ENCODE assay signal across 8 mouse cellular contexts in the genomic region with DNA sequence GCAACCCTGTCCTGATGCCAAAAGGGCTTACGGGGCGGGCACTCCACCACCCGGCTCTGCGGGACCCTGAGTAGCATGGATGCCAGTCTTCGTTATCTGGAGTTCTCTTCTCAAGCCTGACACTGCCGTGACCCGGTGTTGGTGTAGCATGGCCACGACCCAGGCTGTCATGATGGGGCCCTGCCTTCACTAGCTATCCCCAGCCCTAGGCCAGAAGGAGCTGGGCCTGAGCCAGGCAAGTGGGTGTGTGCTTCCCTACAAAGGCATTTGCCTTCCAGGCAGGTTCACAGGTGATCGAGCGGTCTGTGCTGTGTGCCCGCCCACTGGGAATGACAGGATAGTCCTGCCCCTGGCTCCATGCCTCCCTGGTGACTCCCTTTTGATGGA. TPM values are rescaled to one million over a fixed set of nuclear protein-coding genes. Genes with fewer than 3 reads are reported as not detected.
A peak's percentile ranks its signal among the peaks of the same experiment; 100 is the strongest.
DNase-seq lines count a peak whose midpoint lies in the region; ATAC-seq and TF ChIP-seq lines count a peak whose summit lies in the region.

No protein-coding gene starts in this region.

- peak overlapping the region; percentile 65 for H3K4me3 ChIP-seq in liver, adult 2 months (ENCODE audit: insufficient read depth, low read depth, low read length)
- H3K4me3 ChIP-seq in intestine, embryonic 14.5 days (ENCODE audit: low read depth, low read length) = peak overlapping the region; percentile 85
- H3K4me3 ChIP-seq in liver, embryonic 13.5 days (replicated peaks) = peak overlapping the region; percentile 66
- peak overlapping the region; percentile 83 for H3K4me3 ChIP-seq in midbrain, postnatal 0 days (ENCODE audit: low read depth, low read length)

- H3K79me2 ChIP-seq in liver, adult 2 months (ENCODE audit: control insufficient read depth, insufficient read depth, low read length) = no peaks in the 10 kb centered on the region

- DNase-seq in liver, adult 2 months (ENCODE audit: extremely low read depth, low read depth, low spot score) = peak; percentile 8
- DNase-seq in liver = no peak
- peak; percentile 82 for DNase-seq in cerebellum, adult 11 months
- peak; percentile 39 for DNase-seq in gastrocnemius, adult 18-20 months (ENCODE audit: low spot score)
- peak; percentile 84 for DNase-seq in intestine, embryonic 14.5 days (ENCODE audit: low spot score)
- DNase-seq in liver, embryonic 13.5 days = no peak
- peak; percentile 45 for DNase-seq in midbrain, postnatal 0 days (ENCODE audit: low spot score)
- DNase-seq in spleen, postnatal 10 days (ENCODE audit: low spot score in 2 of 2) = no peak

- 6% methylated on average over 11 of the region's 11 CpGs for WGBS in liver, adult 2 months
- under 1% methylated on average over 11 of the region's 11 CpGs for WGBS in intestine, embryonic 14.5 days
- WGBS in liver, embryonic 13.5 days (ENCODE audit: insufficient replicate concordance) = 9% methylated on average over 11 of the region's 11 CpGs
- 1% methylated on average over 11 of the region's 11 CpGs for WGBS in midbrain, postnatal 0 days

- peak overlapping the region; percentile 96 for H3K4me2 ChIP-seq in intestine, embryonic 14.5 days (ENCODE audit: low read length)
- H3K4me2 ChIP-seq in liver, embryonic 13.5 days = peak overlapping the region; percentile 82
- H3K4me2 ChIP-seq in midbrain, postnatal 0 days (ENCODE audit: low read depth, low read length, poor library complexity, severe bottlenecking) = peak overlapping the region; percentile 94

- no peak for TF ChIP-seq POLR2A in liver, adult 2 months (IDR thresholded peaks at IDR 0.05; ENCODE audit: extremely low read depth, insufficient read depth, low read length)

- no peaks in the 10 kb centered on the region for H3K27me3 ChIP-seq in liver, adult 2 months (ENCODE audit: control insufficient read depth, insufficient read depth, low read length)
- no peaks in the 10 kb centered on the region for H3K27me3 ChIP-seq in intestine, embryonic 14.5 days (replicated peaks; ENCODE audit: control insufficient read depth, insufficient read depth, low read length)
- peaks cover 28% of the 10 kb centered on the region for H3K27me3 ChIP-seq in liver, embryonic 13.5 days
- no peaks in the 10 kb centered on the region for H3K27me3 ChIP-seq in midbrain, postnatal 0 days (ENCODE audit: insufficient read depth, low read length)

- H3K27ac ChIP-seq in liver, adult 2 months (replicated peaks; ENCODE audit: insufficient read depth, low read depth, low read length) = no peak overlapping the region
- H3K27ac ChIP-seq in intestine, embryonic 14.5 days (ENCODE audit: low read depth) = peak overlapping the region; percentile 95
- 0 out of 2 replicates have a peak overlapping the region, but pooled peaks have one; percentile 23 for H3K27ac ChIP-seq in liver, embryonic 13.5 days
- peak overlapping the region; percentile 91 for H3K27ac ChIP-seq in midbrain, postnatal 0 days (ENCODE audit: low read depth, low read length)

- no peaks in the 10 kb centered on the region for H3K4me1 ChIP-seq in liver, adult 2 months (ENCODE audit: control insufficient read depth, insufficient read depth, low read length)
- peaks cover 39% of the 10 kb centered on the region for H3K4me1 ChIP-seq in intestine, embryonic 14.5 days (replicated peaks; ENCODE audit: control insufficient read depth, insufficient read depth, low read length)
- peaks cover 17% of the 10 kb centered on the region for H3K4me1 ChIP-seq in liver, embryonic 13.5 days (replicated peaks)
- peaks cover 23% of the 10 kb centered on the region for H3K4me1 ChIP-seq in midbrain, postnatal 0 days (ENCODE audit: insufficient read depth, low read length)

- TF ChIP-seq CTCF in liver, adult 2 months (IDR thresholded peaks at IDR 0.05; ENCODE audit: low read depth, low read length) = no peak
- no peak for TF ChIP-seq CTCF in midbrain, postnatal 0 days (IDR thresholded peaks at IDR 0.05)

- ATAC-seq in intestine, embryonic 14.5 days (replicated peaks; ENCODE audit: low FRiP score, low TSS enrichment, low read depth) = peak; percentile 41
- ATAC-seq in liver, embryonic 13.5 days (ENCODE audit: low read depth) = peak; percentile 29
- peak; percentile 65 for ATAC-seq in midbrain, postnatal 0 days (ENCODE audit: low FRiP score)

- H3K36me3 ChIP-seq in liver, adult 2 months (ENCODE audit: control insufficient read depth, insufficient read depth, low read length) = no peaks in the 10 kb centered on the region
- H3K36me3 ChIP-seq in intestine, embryonic 14.5 days (ENCODE audit: control insufficient read depth, insufficient read depth, low read length) = no peaks in the 10 kb centered on the region
- no peaks in the 10 kb centered on the region for H3K36me3 ChIP-seq in liver, embryonic 13.5 days
- H3K36me3 ChIP-seq in midbrain, postnatal 0 days (ENCODE audit: insufficient read depth, low read length) = no peaks in the 10 kb centered on the region

- peak overlapping the region; percentile 74 for H3K9ac ChIP-seq in liver, adult 2 months (ENCODE audit: low read depth, low read length)
- peak overlapping the region; percentile 93 for H3K9ac ChIP-seq in intestine, embryonic 14.5 days (ENCODE audit: low read length)
- peak overlapping the region; percentile 70 for H3K9ac ChIP-seq in liver, embryonic 13.5 days
- peak overlapping the region; percentile 98 for H3K9ac ChIP-seq in midbrain, postnatal 0 days (replicated peaks; ENCODE audit: low read length, poor library complexity, severe bottlenecking)

- no peaks in the 10 kb centered on the region for H3K9me3 ChIP-seq in intestine, embryonic 14.5 days (ENCODE audit: control insufficient read depth, low read length)
- no peaks in the 10 kb centered on the region for H3K9me3 ChIP-seq in liver, embryonic 13.5 days (replicated peaks)
- no peaks in the 10 kb centered on the region for H3K9me3 ChIP-seq in midbrain, postnatal 0 days (ENCODE audit: low read length)

RNA-seq across cellular contexts. Expression of a gene that starts 0.6 kb away (rescaled TPM):
- total RNA-seq in liver, adult 2 months (2014; rRNA removed) = 0.74 and 1.6 TPM in 2 replicates
- polyA plus RNA-seq in liver, adult 2 months (2012; rRNA removed) = 1.9 and 2.1 TPM in 2 replicates
- total RNA-seq in gastrocnemius, adult 18-20 months (2021) = 1 to 10 TPM; 1.6 to 2.3 TPM
- 23.4 and 26.7 TPM in 2 replicates for polyA plus RNA-seq in intestine, embryonic 14.5 days (2014; fragmentation: Nextera tagmentation; extraction: Ambion mirVana)
- polyA plus RNA-seq in liver, embryonic 13.5 days (2015; fragmentation: Nextera tagmentation; extraction: Ambion mirVana) = 3.4 TPM in 2 replicates
- 286 and 298 TPM in 2 replicates for total RNA-seq in midbrain, postnatal 0 days (2014; rRNA removed)
- 162 and 163 TPM in 2 replicates for polyA plus RNA-seq in midbrain, postnatal 0 days (2015; fragmentation: Nextera tagmentation; extraction: Ambion mirVana)

RNA-seq across cellular contexts. Expression of a gene that starts 21.6 kb away (rescaled TPM):
- under 0.01 TPM in 1 of 2 replicates, not detected in the other for total RNA-seq in liver, adult 2 months (2014; rRNA removed)
- polyA plus RNA-seq in liver, adult 2 months (2012; rRNA removed) = 0.04 TPM in 1 of 2 replicates, not detected in the other
- total RNA-seq in gastrocnemius, adult 18-20 months (2021) = not detected
- 0.50 and 0.51 TPM in 2 replicates for polyA plus RNA-seq in intestine, embryonic 14.5 days (2014; fragmentation: Nextera tagmentation; extraction: Ambion mirVana)
- 0.02 and 0.03 TPM in 2 replicates for polyA plus RNA-seq in liver, embryonic 13.5 days (2015; fragmentation: Nextera tagmentation; extraction: Ambion mirVana)
- 2.8 and 3.7 TPM in 2 replicates for total RNA-seq in midbrain, postnatal 0 days (2014; rRNA removed)
- 0.16 and 0.23 TPM in 2 replicates for polyA plus RNA-seq in midbrain, postnatal 0 days (2015; fragmentation: Nextera tagmentation; extraction: Ambion mirVana)

RNA-seq across cellular contexts. Expression of a gene that starts 36.0 kb away (rescaled TPM):
- 8.7 and 10.7 TPM in 2 replicates for total RNA-seq in liver, adult 2 months (2014; rRNA removed)
- 16.4 and 22.4 TPM in 2 replicates for polyA plus RNA-seq in liver, adult 2 months (2012; rRNA removed)
- 10 to 100 TPM; 21.3 to 23.0 TPM for total RNA-seq in gastrocnemius, adult 18-20 months (2021)
- 25.4 and 29.2 TPM in 2 replicates for polyA plus RNA-seq in intestine, embryonic 14.5 days (2014; fragmentation: Nextera tagmentation; extraction: Ambion mirVana)
- 10.0 and 11.2 TPM in 2 replicates for polyA plus RNA-seq in liver, embryonic 13.5 days (2015; fragmentation: Nextera tagmentation; extraction: Ambion mirVana)
- total RNA-seq in midbrain, postnatal 0 days (2014; rRNA removed) = 27.4 and 34.3 TPM in 2 replicates
- polyA plus RNA-seq in midbrain, postnatal 0 days (2015; fragmentation: Nextera tagmentation; extraction: Ambion mirVana) = 24.1 and 26.0 TPM in 2 replicates

RNA-seq across cellular contexts. Expression of a gene that starts 44.8 kb away (rescaled TPM):
- 0.81 and 0.92 TPM in 2 replicates for total RNA-seq in liver, adult 2 months (2014; rRNA removed)
- polyA plus RNA-seq in liver, adult 2 months (2012; rRNA removed) = 0.40 and 0.84 TPM in 2 replicates
- under 1 TPM; 0.47 to 0.82 TPM for total RNA-seq in gastrocnemius, adult 18-20 months (2021)
- polyA plus RNA-seq in intestine, embryonic 14.5 days (2014; fragmentation: Nextera tagmentation; extraction: Ambion mirVana) = 1.0 and 1.1 TPM in 2 replicates
- 1.2 and 1.5 TPM in 2 replicates for polyA plus RNA-seq in liver, embryonic 13.5 days (2015; fragmentation: Nextera tagmentation; extraction: Ambion mirVana)
- 7.0 and 11.9 TPM in 2 replicates for total RNA-seq in midbrain, postnatal 0 days (2014; rRNA removed)
- polyA plus RNA-seq in midbrain, postnatal 0 days (2015; fragmentation: Nextera tagmentation; extraction: Ambion mirVana) = 1.4 and 1.6 TPM in 2 replicates

Comparison
In these comparisons a context has a peak if more than half of its experiments do, and no peak if none do; other contexts are left out.
1. DNase-seq: peak in liver, adult 2 months (single experiment), cerebellum, adult 11 months (single experiment), gastrocnemius, adult 18-20 months (single experiment), intestine, embryonic 14.5 days (single experiment) and midbrain, postnatal 0 days (single experiment); none in liver (single experiment), liver, embryonic 13.5 days (single experiment) and spleen, postnatal 10 days (0 of 2).
2. Peak in every context shown above with its lines, with median percentiles within 50 percentile points of each other: H3K4me3 ChIP-seq, H3K9ac ChIP-seq, ATAC-seq and H3K4me2 ChIP-seq.